12 mouse cellular contexts compared by ENCODE assay signal in the genomic region with DNA sequence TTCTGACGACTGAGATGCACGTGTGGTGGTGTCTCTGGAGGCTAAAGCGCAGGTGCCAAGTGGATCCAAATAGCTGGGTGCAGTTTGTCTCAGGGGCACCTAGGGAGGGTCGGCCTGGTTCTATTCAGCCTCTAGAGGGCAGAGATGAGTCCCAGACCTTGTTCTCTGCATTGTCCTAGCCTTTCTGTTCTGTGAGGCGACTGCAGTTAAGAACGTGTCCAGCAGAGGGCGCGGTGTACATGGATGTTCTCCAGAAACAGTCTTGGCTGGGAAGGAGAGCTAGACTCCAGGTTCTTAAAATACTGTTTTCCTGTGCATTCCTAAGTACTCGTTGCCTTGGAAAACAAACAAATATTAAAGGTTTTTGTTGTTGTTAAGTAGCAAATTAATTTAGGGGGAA. TPM values are rescaled to one million over a fixed set of nuclear protein-coding genes. Genes with fewer than 3 reads are reported as not detected.
DNase-seq lines count a peak whose midpoint lies in the region; ATAC-seq and TF ChIP-seq lines count a peak whose summit lies in the region.
"Not testable (repeated sequence)": the region's sequence is repeated elsewhere in the genome, so short reads cannot be mapped to it uniquely, and the experiment has no call there.
"Had no signal": no experiment of that assay in that cellular context is flagged by ENCODE, and none has a peak within 500 bp of the region (broad histone marks: within the 10 kb centered on the region; RNA-seq: fewer than 3 reads in every experiment).

No protein-coding gene starts in this region.

- H3K4me1 ChIP-seq in liver, embryonic 14.5 days (replicated peaks; ENCODE audit: control insufficient read depth in 2 of 2, insufficient read depth in 2 of 2, low read length in 1 of 2) = not testable (repeated sequence)

- intact Hi-C loops in heart, postnatal 14 days (cut with DNase I) = not testable (repeated sequence)

- peak; percentile 20; the same call in 1 of the 2 replicates for ATAC-seq in frontal cortex, adult (ENCODE audit: low TSS enrichment)
- ATAC-seq in liver, embryonic 14.5 days (ENCODE audit: insufficient read depth) = not testable (repeated sequence)

- not testable (repeated sequence) for H3K9me3 ChIP-seq in liver, embryonic 14.5 days (ENCODE audit: control insufficient read depth, low read length)

- not testable (repeated sequence) for TF ChIP-seq EP300 in liver, embryonic 14.5 days (IDR thresholded peaks at IDR 0.05; ENCODE audit: low read depth)

- peak; percentile 16; the same call in 1 of the 2 replicates for TF ChIP-seq CTCF in brain, embryonic 14.5 days (IDR thresholded peaks at IDR 0.05; ENCODE audit: borderline replicate concordance, extremely low read depth, insufficient read depth, insufficient read length)
- peak; percentile 48 for TF ChIP-seq CTCF in liver, embryonic 14.5 days (IDR thresholded peaks at IDR 0.05; ENCODE audit: low read depth)

- peak; percentile 10 for DNase-seq in ES-CJ7 (ENCODE audit: low read depth, low spot score)
- not testable (repeated sequence) for DNase-seq in brain, embryonic 14.5 days (ENCODE audit: low read depth); liver, embryonic 14.5 days (ENCODE audit: low read depth in 3 of 3, low spot score in 3 of 3)
- DNase-seq in heart, postnatal 14 days = peak; percentile 34 to 82
- peak; percentile 82 to 83 for DNase-seq in layer of hippocampus, adult 18-20 months (ENCODE audit: low spot score in 2 of 2)
- peak; percentile 83 for DNase-seq in ovary, postnatal 14 days (ENCODE audit: low spot score)
- DNase-seq in thymus, postnatal 36 days = peak; percentile 51 to 62

- H3K9ac ChIP-seq in liver, embryonic 14.5 days (replicated peaks) = not testable (repeated sequence)

- 21% methylated on average over 6 of the region's 9 CpGs for WGBS in liver, embryonic 14.5 days (ENCODE audit: insufficient replicate concordance)

- not testable (repeated sequence) for H3K4me3 ChIP-seq in liver, embryonic 14.5 days (ENCODE audit: insufficient read depth in 1 of 2, low read depth in 2 of 2, low read length in 2 of 2)

- H3K27me3 ChIP-seq in liver, embryonic 14.5 days (ENCODE audit: control insufficient read depth, insufficient read depth, low read length) = not testable (repeated sequence)

- TF ChIP-seq POLR2A in brain, embryonic 14.5 days (IDR thresholded peaks at IDR 0.05; ENCODE audit: borderline replicate concordance, extremely low read depth, insufficient read depth, insufficient read length, poor library complexity, severe bottlenecking) = not testable (repeated sequence)

- not testable (repeated sequence) for H3K27ac ChIP-seq in liver, embryonic 14.5 days

- not testable (repeated sequence) for H3K36me3 ChIP-seq in liver, embryonic 14.5 days (replicated peaks; ENCODE audit: control insufficient read depth, insufficient read depth, low read depth)

- not testable (repeated sequence) for H3K4me2 ChIP-seq in liver, embryonic 14.5 days (ENCODE audit: low read depth)

RNA-seq across cellular contexts. Expression of a gene that starts 1.9 kb away (rescaled TPM):
- not detected in 2 replicates for polyA plus RNA-seq in brain, embryonic 14.5 days (2012; rRNA removed)
- not detected for total RNA-seq in heart, postnatal 14 days (2021)
- total RNA-seq in layer of hippocampus, adult 18-20 months (2021) = not detected
- polyA plus RNA-seq in liver, embryonic 14.5 days (2012; rRNA removed) = not detected in 2 replicates
- not detected in 2 replicates for polyA plus RNA-seq in liver, embryonic 14.5 days (2014; fragmentation: Nextera tagmentation; extraction: Ambion mirVana)
- polyA plus RNA-seq: hindbrain, embryonic 10.5 days; liver, embryonic 11.5 days; myocyte; stomach, embryonic 15.5 days had no signal

RNA-seq across cellular contexts. Expression of a gene that starts 27.7 kb away (rescaled TPM):
- not detected in 2 replicates for polyA plus RNA-seq in brain, embryonic 14.5 days (2012; rRNA removed)
- not detected for total RNA-seq in heart, postnatal 14 days (2021)
- total RNA-seq in layer of hippocampus, adult 18-20 months (2021) = not detected
- not detected in 2 replicates for polyA plus RNA-seq in liver, embryonic 14.5 days (2012; rRNA removed)
- polyA plus RNA-seq in liver, embryonic 14.5 days (2014; fragmentation: Nextera tagmentation; extraction: Ambion mirVana) = not detected in 2 replicates
- polyA plus RNA-seq: hindbrain, embryonic 10.5 days; liver, embryonic 11.5 days; myocyte; stomach, embryonic 15.5 days had no signal

RNA-seq across cellular contexts. Expression of a gene that starts 43.4 kb away (rescaled TPM):
- not detected in 2 replicates for polyA plus RNA-seq in brain, embryonic 14.5 days (2012; rRNA removed)
- not detected for total RNA-seq in heart, postnatal 14 days (2021)
- total RNA-seq in layer of hippocampus, adult 18-20 months (2021) = not detected
- not detected in 2 replicates for polyA plus RNA-seq in liver, embryonic 14.5 days (2012; rRNA removed)
- not detected in 2 replicates for polyA plus RNA-seq in liver, embryonic 14.5 days (2014; fragmentation: Nextera tagmentation; extraction: Ambion mirVana)
- polyA plus RNA-seq: hindbrain, embryonic 10.5 days; liver, embryonic 11.5 days; myocyte; stomach, embryonic 15.5 days had no signal
